Mouse (Mus musculus): ENCODE results near the gene Kcnj8. TPM values are rescaled to one million over a fixed set of nuclear protein-coding genes. Genes with fewer than 3 reads are reported as not detected.

Kcnj8 gene
- polyA plus RNA-seq, 1 experiment from 2014 or later = 40.6 TPM

DNA sequence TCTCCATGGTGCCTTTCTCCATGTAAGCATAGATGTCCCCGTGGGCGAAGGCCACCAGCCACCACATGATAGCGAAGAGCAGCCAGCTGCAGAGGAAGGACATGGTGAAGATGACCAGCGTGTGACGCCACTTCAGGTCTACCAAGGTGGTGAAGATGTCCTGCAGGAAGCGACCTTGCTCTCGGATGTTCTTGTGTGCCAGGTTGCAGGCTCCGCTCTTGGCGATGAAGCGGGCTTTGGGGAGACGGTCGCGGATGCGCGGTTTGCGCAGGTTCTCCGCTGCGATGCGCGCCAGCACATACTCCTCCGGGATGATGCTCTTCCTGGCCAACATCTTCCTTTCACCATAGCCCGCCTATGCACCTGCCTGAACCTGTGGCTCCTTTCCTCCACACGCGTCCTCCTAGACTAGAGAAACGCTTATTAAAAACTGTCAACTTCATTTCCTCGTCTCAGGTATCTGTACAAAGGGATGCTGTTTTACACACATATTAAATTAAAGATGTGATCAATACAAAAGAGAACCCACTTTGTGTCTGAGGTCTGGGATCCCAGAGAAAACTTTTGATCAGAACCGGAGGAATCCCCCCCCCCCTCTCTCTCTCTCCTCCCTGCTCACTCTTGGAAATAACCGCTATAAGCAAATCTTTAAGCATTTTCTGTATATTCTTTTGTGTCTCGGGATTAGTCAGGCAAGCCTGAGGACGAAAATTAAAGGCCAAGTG is 1.2 kb downstream of the Kcnj8 start:
- Histone ChIP-seq H3K4me2 (replicated peaks) (peak overlapping the region; percentile 87), H3K27ac (peak overlapping the region; percentile 32; the same call in 1 of the 2 replicates), H3K36me3 (no peaks in the 10 kb centered on the region), H3K4me1 (replicated peaks) (no peaks in the 10 kb centered on the region; the same call in 1 of the 2 replicates), H3K27me3 (replicated peaks) (peaks cover 6% of the 10 kb centered on the region), H3K9ac (peak overlapping the region; percentile 38), H3K9me3 (no peaks in the 10 kb centered on the region), H3K4me3 (replicated peaks) (peak overlapping the region; percentile 55)
- no peak for ATAC-seq
- 8% methylated on average over 30 of the region's 30 CpGs for whole genome bisulfite sequencing

GRCm38 (mm10) chr6:142568713-142569357 is 2.6 kb downstream of the Kcnj8 start:
- H3K36me3 ChIP-seq = no peaks in the 10 kb centered on the region
- peak overlapping the region; percentile 17; the same call in 1 of the 2 replicates for H3K4me3 ChIP-seq (replicated peaks)
- H3K9me3 ChIP-seq = no peaks in the 10 kb centered on the region
- H3K4me1 ChIP-seq (replicated peaks) = no peaks in the 10 kb centered on the region; the same call in 1 of the 2 replicates
- H3K4me2 ChIP-seq (replicated peaks) = peak overlapping the region; percentile 46
- no peak for ATAC-seq
- H3K27me3 ChIP-seq (replicated peaks) = peaks cover 6% of the 10 kb centered on the region
- peak overlapping the region; percentile 5; the same call in 1 of the 2 replicates for H3K9ac ChIP-seq
- 53% methylated on average over 7 of the region's 7 CpGs for WGBS
- peak overlapping the region; percentile 33; the same call in 1 of the 2 replicates for H3K27ac ChIP-seq

GRCm38 (mm10) chr6:142567452-142567851 is 4.0 kb downstream of the Kcnj8 start:
- Histone ChIP-seq H3K27me3 (replicated peaks) (peaks cover 6% of the 10 kb centered on the region), H3K4me2 (replicated peaks) (peak overlapping the region; percentile 8; the same call in 1 of the 2 replicates), H3K9me3 (no peaks in the 10 kb centered on the region), H3K36me3 (no peaks in the 10 kb centered on the region), H3K4me1 (replicated peaks) (no peaks in the 10 kb centered on the region; the same call in 1 of the 2 replicates), H3K27ac (no peak overlapping the region), H3K9ac (no peak overlapping the region), H3K4me3 (replicated peaks) (no peak overlapping the region)
- WGBS = 18% methylated on average over 5 of the region's 5 CpGs
- peak; percentile 50 for ATAC-seq

- Histone ChIP-seq H3K9me3 (no peaks in the 10 kb centered on the region), H3K27ac (no peak overlapping the region), H3K4me1 (replicated peaks) (no peaks in the 10 kb centered on the region), H3K4me2 (replicated peaks) (no peak overlapping the region), H3K4me3 (replicated peaks) (no peak overlapping the region), H3K9ac (no peak overlapping the region), H3K27me3 (replicated peaks) (peaks cover under 1% of the 10 kb centered on the region; the same call in 1 of the 2 replicates), H3K36me3 (no peaks in the 10 kb centered on the region)
- 87% methylated on average over 3 of the region's 3 CpGs for WGBS
- ATAC-seq = no peak
These were observed 6.7 kb downstream of the Kcnj8 start for GRCm38 (mm10) chr6:142564746-142565145.

GRCm38 (mm10) chr6:142561151-142561550 is 10.3 kb downstream of the Kcnj8 start:
- no peaks in the 10 kb centered on the region for H3K9me3 ChIP-seq
- no peak for ATAC-seq
- 78% methylated on average over 1 of the region's 1 CpGs for WGBS
- no peaks in the 10 kb centered on the region for H3K36me3 ChIP-seq
- no peak overlapping the region for H3K4me2 ChIP-seq (replicated peaks)
- no peaks in the 10 kb centered on the region for H3K4me1 ChIP-seq (replicated peaks)
- no peaks in the 10 kb centered on the region for H3K27me3 ChIP-seq (replicated peaks)
- no peak overlapping the region for H3K9ac ChIP-seq
- no peak overlapping the region for H3K4me3 ChIP-seq (replicated peaks)
- H3K27ac ChIP-seq = no peak overlapping the region

DNA sequence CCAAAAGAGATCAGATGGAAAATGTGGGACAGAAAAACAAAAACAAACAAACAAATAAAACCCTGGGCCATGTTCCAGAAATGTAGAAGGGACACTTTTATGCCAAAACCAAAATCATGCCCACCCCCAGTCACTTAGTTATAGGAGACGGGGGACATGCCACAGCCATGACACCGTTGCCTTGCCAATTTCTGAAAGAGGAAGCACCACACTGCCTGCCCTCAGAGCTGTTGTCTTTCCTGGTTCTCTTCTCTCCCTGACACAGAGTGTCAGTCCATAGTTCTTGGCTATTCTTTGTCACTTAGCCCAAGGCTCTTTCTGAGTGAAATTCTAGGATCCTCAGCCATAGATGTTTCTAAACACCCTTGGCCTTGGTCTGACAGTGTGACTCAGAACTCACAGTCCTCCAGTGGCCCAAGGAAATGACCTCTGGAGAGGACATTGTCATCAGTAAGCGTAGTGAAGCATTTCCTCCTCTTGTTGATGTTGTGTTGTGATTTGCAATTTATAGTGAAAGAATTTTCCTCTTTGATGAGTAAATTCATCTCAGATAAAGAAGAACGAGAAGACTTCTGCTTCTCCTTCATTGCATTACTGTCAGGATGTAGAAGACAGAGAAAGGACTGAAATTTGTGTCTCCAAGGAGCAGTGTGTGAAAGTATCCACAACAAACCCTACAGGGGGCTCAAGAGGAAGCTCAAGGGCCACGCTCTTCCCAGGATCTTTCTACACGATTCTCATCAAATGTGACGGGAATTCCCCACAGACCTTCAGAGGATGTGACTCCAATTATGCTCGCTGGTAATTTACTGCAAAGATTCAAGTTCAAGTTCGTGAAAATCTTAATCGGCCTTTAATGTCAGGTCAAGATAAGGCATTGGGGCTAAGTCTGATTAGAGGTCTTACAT is 12.4 kb downstream of the Kcnj8 start:
- Histone ChIP-seq H3K9me3 (no peaks in the 10 kb centered on the region), H3K27ac (no peak overlapping the region), H3K36me3 (no peaks in the 10 kb centered on the region), H3K4me1 (replicated peaks) (no peaks in the 10 kb centered on the region), H3K9ac (no peak overlapping the region), H3K27me3 (replicated peaks) (no peaks in the 10 kb centered on the region), H3K4me2 (replicated peaks) (no peak overlapping the region), H3K4me3 (replicated peaks) (no peak overlapping the region)
- 78% methylated on average over 10 of the region's 10 CpGs for WGBS
- no peak for ATAC-seq

- 83% methylated on average over 10 of the region's 10 CpGs for WGBS
These were observed 13.3 kb downstream of the Kcnj8 start for GRCm38 (mm10) chr6:142558076-142558475.

DNA sequence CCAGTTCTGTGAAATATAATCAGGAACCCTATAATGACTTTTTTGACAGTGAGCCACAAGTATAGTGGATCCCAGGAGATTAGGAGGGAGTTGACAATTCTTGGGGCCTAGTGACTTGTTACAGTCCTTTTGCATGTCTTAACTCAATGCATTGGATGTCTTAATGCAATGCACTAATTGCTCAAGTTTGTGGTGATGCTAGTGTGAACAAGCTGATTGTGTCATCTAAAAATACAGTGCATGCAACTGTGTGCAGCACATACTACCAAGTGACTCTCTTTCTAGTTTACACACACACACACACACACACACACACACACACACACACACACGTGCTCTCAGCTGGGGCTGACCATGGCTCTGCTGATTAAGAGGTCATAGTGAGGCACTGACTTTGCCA is 15.4 kb downstream of the Kcnj8 start:
- Histone ChIP-seq H3K9me3 (no peaks in the 10 kb centered on the region), H3K27ac (no peak overlapping the region), H3K4me2 (replicated peaks) (no peak overlapping the region), H3K36me3 (no peaks in the 10 kb centered on the region), H3K9ac (no peak overlapping the region), H3K4me3 (replicated peaks) (no peak overlapping the region), H3K27me3 (replicated peaks) (no peaks in the 10 kb centered on the region), H3K4me1 (replicated peaks) (no peaks in the 10 kb centered on the region; the same call in 1 of the 2 replicates)
- 50% methylated on average over 1 of the region's 1 CpGs for WGBS
- no peak for ATAC-seq

More at GRCm38 (mm10) chr6:142558076-142558475, 13.3 kb downstream of the Kcnj8 start:
- Histone ChIP-seq H3K4me2 (replicated peaks) (no peak overlapping the region), H3K27me3 (replicated peaks) (no peaks in the 10 kb centered on the region), H3K36me3 (no peaks in the 10 kb centered on the region), H3K27ac (no peak overlapping the region), H3K4me1 (replicated peaks) (no peaks in the 10 kb centered on the region), H3K9ac (no peak overlapping the region), H3K4me3 (replicated peaks) (no peak overlapping the region), H3K9me3 (no peaks in the 10 kb centered on the region)
- ATAC-seq = no peak

GRCm38 (mm10) chr6:142551482-142551881 is 19.9 kb downstream of the Kcnj8 start:
- no peak overlapping the region for H3K4me3 ChIP-seq (replicated peaks)
- ATAC-seq = no peak
- no peaks in the 10 kb centered on the region for H3K36me3 ChIP-seq
- WGBS = 52% methylated on average over 4 of the region's 4 CpGs
- no peak overlapping the region for H3K27ac ChIP-seq
- H3K4me1 ChIP-seq (replicated peaks) = no peaks in the 10 kb centered on the region; the same call in 1 of the 2 replicates
- H3K9me3 ChIP-seq = no peaks in the 10 kb centered on the region
- no peak overlapping the region for H3K4me2 ChIP-seq (replicated peaks)
- H3K27me3 ChIP-seq (replicated peaks) = no peaks in the 10 kb centered on the region
- H3K9ac ChIP-seq = no peak overlapping the region

- no peaks in the 10 kb centered on the region for H3K27me3 ChIP-seq (replicated peaks)
- no peaks in the 10 kb centered on the region for H3K9me3 ChIP-seq
- no peak overlapping the region for H3K4me2 ChIP-seq (replicated peaks)
- WGBS = 36% methylated on average over 4 of the region's 4 CpGs
- no peak overlapping the region for H3K9ac ChIP-seq
- H3K27ac ChIP-seq = peak overlapping the region; percentile 49
- no peaks in the 10 kb centered on the region; the same call in 1 of the 2 replicates for H3K4me1 ChIP-seq (replicated peaks)
- H3K36me3 ChIP-seq = no peaks in the 10 kb centered on the region
- no peak overlapping the region for H3K4me3 ChIP-seq (replicated peaks)
- no peak for ATAC-seq
These were observed 20.5 kb downstream of the Kcnj8 start for GRCm38 (mm10) chr6:142550871-142551270.

DNA sequence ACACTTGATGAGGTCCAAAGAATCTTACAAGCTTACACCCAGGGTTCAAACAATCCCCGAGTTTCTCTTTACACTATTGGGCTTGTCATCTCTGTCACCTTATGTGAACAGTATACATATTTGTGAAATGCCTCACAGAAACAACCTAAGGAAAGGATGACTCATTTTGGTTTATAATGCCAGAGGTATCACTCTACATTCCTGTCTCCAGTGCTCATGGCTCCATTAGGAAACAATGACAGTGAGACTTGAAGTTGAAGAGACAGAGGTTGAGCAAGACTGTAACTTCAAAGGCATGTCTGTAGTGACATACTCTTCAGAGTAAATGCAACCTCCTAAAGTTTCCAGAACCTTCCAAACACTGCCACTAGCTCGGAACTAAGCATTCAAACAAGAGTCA is 23.0 kb downstream of the Kcnj8 start:
- H3K27me3 ChIP-seq (replicated peaks) = no peaks in the 10 kb centered on the region
- ATAC-seq = no peak
- no peak overlapping the region for H3K4me2 ChIP-seq (replicated peaks)
- WGBS = 81% methylated on average over 2 of the region's 2 CpGs
- no peaks in the 10 kb centered on the region for H3K36me3 ChIP-seq
- H3K27ac ChIP-seq = no peak overlapping the region
- H3K9me3 ChIP-seq = no peaks in the 10 kb centered on the region
- H3K9ac ChIP-seq = no peak overlapping the region
- no peak overlapping the region for H3K4me3 ChIP-seq (replicated peaks)
- H3K4me1 ChIP-seq (replicated peaks) = no peaks in the 10 kb centered on the region; the same call in 1 of the 2 replicates

GRCm38 (mm10) chr6:142545132-142545531 is 26.3 kb downstream of the Kcnj8 start:
- Histone ChIP-seq H3K36me3 (no peaks in the 10 kb centered on the region), H3K9me3 (no peaks in the 10 kb centered on the region), H3K27me3 (replicated peaks) (no peaks in the 10 kb centered on the region), H3K4me1 (replicated peaks) (no peaks in the 10 kb centered on the region), H3K4me3 (replicated peaks) (no peak overlapping the region), H3K9ac (no peak overlapping the region), H3K27ac (peak overlapping the region; percentile 45; the same call in 1 of the 2 replicates), H3K4me2 (replicated peaks) (0 out of 2 replicates have a peak overlapping the region, but pooled peaks have one; percentile 2)
- WGBS = 59% methylated on average over 14 of the region's 14 CpGs
- ATAC-seq = peak; percentile 62

Measured in intestine, embryonic 15.5 days (tissue).